Mouse (Mus musculus) mouse trophoblast stem cell (cell line): Measurements from ENCODE around the gene Mtmr6.
"Not testable (repeated sequence)": the region's sequence is repeated elsewhere in the genome, so short reads cannot be mapped to it uniquely, and the experiment has no call there.

Experiments
- in situ Hi-C, 2 experiments: fragments of 300-500 bp; cut with MseI, MboI; formaldehyde crosslinking; loops; 2 replicates in 1 of 2; 3 replicates in 1 of 2; pipeline ENCODE4 v1.15.1; 2025

The Mtmr6 gene

DNA sequence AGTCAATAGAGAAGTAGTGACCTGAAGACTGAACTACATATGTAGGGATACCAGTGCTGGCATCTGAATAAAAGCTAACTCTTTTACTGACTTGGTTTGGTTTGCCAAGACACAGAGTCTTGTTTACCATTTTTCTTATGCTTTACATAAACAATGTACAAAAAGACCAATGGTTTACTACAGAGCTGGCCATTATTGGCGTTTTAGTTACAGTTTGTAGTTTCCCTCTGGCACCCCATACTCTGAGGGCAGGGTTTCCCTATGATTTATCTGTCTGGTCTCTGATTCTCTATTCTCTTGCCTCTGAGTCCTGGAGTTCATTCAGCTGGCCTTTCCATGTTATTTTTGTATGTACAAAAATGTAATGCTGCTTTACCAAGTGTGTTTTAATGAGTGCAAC lies 30.5 kb downstream of the Mtmr6 start:
- in situ Hi-C loops: no loop called here

DNA sequence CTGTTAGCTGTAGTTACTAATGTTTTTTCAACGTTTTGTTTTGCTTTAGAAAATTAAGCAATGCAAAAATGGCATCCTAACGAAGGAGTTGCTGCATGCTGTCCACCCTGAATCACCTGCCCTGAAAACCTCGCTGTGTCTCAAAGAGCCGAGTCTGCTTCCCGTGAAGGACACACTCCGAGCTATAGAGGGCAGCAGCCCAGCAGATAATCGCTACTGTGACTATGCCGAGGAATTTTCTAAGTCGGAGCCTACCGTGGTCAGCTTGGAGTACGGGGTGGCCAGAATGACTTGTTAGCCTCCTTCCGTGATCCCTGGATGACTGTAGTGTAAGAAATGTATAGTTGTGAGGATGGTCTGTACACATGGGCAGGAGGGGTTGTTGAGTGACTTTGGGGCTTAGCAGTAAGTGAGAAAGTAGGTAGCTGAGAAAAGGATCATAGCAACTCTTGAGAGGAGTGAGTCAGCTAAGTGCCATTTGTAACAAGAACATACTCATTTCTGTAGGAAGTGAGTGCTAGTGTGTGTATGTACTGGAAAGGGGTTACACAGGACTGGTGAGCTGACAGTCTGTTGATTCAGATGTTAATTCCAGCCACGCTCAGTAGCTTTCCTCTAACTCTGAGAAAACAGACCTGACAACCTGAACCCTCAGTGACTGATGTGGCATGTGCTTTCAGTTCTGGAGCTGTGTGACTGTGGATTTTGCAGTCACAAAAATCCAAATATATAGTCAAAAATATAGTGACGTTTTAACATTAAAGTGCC lies 35.4 kb downstream of the Mtmr6 start:
- in situ Hi-C loops: loop anchor here in 1 of 2 experiments (10.0 kb wide), 1 partner anchor 64 kb away; no protein-coding TSS in a partner anchor

DNA sequence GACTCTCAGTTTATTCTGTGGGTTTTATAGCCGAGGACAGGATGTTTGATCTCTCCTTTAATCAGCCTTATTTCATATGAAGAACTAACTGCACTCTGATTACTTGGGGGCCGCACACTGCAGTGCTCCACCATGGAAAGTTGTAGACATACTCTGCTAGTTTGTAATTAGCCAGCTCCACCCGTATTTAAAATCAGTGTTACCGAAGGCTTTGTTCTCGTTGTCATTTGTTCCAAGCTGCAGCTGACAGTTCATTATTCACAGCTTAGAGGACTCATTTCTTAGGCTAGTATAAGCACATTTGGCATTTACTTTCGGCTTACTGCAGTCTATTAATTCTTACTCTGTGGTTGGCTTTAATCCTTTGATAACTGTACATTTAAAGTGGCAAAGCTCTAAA lies 36.0 kb downstream of the Mtmr6 start:
- in situ Hi-C loops: loop anchor here in 1 of 2 experiments (10.0 kb wide), 1 partner anchor 64 kb away; no protein-coding TSS in a partner anchor

DNA sequence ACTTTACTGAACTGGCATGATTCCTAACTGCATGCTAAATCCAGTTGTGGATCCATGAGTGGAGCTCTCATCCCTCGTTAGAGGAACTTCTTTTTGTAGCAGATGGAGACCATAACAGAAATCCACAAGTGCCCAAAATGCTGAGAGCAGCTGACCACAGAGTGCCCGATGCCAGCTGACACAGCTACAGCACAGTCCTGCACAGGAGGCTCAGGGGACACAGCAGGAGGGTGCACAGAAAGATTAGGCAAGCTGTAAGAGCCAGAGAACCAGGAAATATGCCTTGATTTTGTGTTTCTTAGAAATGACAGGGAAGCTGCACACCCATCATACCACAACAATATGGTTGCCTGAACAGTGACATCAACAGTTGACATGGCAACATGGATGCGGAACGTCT lies 37.4 kb downstream of the Mtmr6 start:
- in situ Hi-C loops: loop anchor here in 1 of 2 experiments (10.0 kb wide), 1 partner anchor 62 kb away; no protein-coding TSS in a partner anchor

DNA sequence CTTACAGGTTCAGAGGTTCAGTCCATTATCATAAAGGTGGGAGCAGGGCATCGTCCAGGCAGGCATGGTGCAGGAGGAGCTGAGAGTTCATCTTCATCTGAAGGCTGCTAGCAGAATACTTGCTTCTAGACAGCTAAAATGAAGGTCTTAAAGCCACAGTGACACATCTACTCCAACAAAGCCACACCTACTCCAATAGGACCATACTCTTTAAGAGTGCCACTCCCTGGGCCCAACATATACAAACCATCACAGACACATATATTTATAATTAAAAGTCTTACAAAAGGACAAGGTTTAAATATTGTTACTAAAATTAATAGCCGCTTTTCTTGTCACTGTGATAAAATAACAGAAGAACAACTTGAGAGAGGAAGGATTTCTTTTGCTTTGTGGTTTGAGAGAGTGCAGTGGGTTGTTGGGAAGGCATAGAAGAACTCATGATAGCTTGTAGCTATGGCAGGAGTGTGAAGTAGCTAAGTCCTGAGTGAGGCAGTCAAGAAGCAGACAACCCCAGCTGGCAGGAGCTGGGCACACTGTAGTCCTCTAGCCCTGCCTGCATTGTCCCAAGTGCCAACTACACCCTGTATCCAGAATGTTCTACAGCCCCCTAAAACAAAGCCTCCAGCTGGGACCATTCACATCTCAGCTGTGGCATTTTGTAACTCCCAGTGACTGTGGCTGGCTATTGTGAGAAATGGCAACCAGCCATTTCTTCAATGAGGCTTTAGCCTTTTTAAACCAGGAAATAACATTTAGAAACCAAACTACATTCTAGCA lies 39.6 kb downstream of the Mtmr6 start:
- in situ Hi-C loops: loop anchor here in 1 of 2 experiments (10.0 kb wide), 1 partner anchor 60 kb away; no protein-coding TSS in a partner anchor

DNA sequence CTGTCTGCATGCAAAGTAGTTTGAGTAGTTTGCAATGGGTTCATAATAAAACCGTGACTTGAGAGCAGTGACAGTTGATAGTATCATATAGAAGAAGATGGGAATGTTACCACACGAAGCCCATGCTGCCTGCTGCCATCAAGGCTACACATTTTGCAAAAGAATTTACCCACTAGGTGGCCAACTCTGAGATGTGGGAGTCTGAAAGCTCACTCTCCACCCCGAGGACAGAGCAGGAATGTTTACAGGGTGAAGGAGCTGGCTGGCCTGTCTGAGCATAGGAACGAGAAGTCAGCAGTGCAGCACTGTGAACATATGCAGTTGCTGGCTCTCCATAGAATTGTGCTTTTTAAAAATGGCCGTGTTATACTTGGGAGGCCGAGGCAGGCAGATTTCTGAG lies 43.1 kb downstream of the Mtmr6 start:
- in situ Hi-C loops: loop anchor here in 1 of 2 experiments (10.0 kb wide), 1 partner anchor 57 kb away; no protein-coding TSS in a partner anchor

DNA sequence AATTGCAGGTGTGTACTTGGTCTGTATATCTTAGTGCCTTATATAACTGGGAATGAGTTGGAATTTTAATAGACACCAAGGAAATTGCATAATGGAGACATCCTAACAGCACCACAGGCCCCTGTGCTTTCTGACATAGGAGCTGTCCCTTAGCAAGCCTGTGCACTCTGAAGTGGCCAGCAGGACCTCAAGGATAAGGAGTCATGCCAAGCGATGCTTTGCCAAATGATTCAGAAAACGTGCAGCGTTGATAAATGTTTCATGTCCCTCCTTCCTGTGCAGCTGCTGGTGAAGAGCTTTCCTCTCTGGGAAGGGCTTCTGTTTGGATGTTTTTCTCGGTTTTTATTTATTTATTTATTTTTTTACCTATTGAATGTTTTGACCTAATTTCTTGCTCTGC lies 45.7 kb downstream of the Mtmr6 start:
- in situ Hi-C loops: no loop called here

DNA sequence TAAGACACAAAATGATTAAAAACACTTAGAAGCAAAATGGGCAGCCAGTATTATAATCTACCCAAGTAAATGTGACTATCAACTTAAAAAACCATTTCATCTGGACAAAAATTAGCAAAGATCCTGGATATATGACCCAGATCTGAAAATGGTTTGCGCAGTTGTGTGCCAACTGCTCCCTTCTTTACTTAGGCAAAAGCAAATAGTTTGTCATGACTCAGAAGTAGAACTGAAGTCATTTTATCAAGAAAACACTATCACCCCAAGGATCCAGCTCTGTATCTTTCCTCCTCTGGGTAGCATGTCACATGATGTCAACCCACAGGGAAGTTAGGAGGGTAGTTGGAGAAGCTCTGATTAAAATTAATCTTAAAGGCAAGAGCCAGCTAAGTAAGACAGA lies 54.2 kb downstream of the Mtmr6 start:
- in situ Hi-C loops: no loop called here

DNA sequence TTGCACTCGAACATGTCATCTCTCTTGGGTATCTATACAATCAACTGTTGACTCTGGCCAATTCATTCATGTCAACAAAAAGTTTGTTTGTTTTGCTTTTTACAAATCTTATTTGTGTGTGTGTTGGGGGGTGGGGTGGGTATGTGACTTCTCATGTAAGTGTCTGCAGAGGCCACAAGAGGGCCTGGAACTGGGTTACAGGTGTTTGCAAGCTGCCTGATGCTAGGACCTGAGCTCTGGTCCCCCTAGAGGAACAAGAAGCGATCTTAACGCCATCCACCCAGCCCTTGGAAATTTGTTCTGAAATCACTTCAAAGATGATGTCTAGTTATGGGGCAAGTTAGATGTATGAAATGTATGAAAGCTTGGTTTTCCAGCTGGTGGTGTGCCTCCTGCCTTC lies 55.8 kb downstream of the Mtmr6 start:
- in situ Hi-C loops: no loop called here

DNA sequence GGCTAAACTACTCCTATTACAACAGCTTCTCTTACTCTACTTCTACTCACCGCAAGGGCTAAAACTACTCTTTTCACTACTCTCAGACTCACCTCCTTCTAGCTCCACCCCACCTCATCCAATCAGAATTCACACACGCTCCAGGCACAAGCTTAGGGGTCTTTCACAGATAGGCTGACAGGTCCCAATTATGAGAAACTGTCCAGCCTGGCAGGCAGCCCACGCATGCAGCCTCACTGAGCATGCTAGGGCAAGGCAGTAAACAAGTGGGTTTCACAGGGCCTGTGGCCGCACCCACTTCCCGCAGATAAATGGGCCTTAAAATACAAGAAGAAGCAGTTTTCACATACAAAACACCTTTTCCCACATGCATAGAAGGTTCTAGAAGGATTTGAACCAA lies 75.0 kb downstream of the Mtmr6 start:
- in situ Hi-C loops: not testable (repeated sequence)

DNA sequence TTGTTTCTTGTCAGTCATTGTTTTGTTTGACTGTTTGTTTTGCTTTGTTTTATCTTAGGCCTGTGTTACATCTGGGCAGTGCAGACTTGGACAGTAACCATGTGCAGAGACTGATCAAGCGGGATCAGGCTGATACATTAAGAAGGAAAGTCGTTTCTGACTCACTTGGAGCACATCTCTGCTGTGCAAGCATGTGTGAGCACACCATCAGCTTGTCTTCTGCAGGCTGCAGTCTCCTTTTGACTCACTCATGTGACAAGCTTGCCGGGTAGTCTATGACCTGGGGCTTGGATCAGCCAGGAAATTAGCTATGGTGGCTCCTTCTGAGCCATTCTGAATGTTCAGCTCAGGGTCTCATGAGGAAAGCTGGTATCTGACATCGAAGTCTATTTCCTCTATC lies 75.5 kb downstream of the Mtmr6 start:
- in situ Hi-C loops: no loop called here

DNA sequence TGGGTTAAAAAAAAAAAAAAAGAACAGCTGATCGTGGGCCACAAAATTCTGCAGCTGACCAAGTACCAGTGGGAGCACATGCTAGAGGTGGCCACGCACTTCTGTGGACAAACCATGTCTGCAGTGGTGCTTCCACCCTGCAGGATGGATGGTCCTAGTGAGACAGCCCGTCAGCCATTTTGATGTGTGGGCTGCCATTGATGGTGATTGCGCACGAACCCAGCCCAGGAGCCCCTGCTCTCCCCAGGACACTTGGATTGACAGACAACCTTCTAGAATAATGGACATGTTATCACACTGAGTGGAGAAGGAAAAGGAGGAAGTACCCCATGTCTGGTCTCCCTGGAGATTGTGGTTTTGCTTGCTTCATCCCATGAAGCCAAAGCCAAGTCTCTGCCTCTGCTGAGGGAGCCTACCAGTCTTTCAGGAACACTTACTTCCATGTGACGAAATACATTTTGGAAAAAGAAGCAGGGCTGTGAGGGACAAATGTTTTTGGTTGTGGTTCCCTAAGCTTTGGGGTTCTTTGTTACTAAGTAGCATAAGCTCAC lies 80.4 kb downstream of the Mtmr6 start:
- in situ Hi-C loops: no loop called here
